Mouse (Mus musculus) MEL (cell line): Measurements from ENCODE around the gene Sptbn1. TPM values are rescaled to one million over a fixed set of nuclear protein-coding genes. Genes with fewer than 3 reads are reported as not detected.

Experiments
- DNase-seq: peaks from one replicate; pipeline ENCODE4 v3.0.0; 2011; ENCODE audit warnings: low read depth, low spot score
- H3K27ac ChIP-seq: 2 replicates; pipeline ENCODE4 v1.5.1; 2012; ENCODE audit warnings: low read depth, mild to moderate bottlenecking, control low read depth, low read length, moderate library complexity; ENCODE audit not compliant: control insufficient read depth
- H3K27me3 ChIP-seq, 2 experiments: fragments of 150-350 bp in 1 of 2; sonication (generic) in 1 of 2; 2 replicates each; pipeline ENCODE4 v1.6.1; 2012; ENCODE audit warnings: low read length in 2 of 2, mild to moderate bottlenecking in 2 of 2, improper control_type of control experiment in 1 of 2, moderate library complexity in 1 of 2; ENCODE audit not compliant: insufficient read depth in 2 of 2, control insufficient read depth in 1 of 2
- H3K36me3 ChIP-seq, 2 experiments: 2 replicates each; pipeline ENCODE4 v1.6.1; 2012 to 2014; ENCODE audit warnings: low read length in 2 of 2, improper control_type of control experiment in 1 of 2, inconsistent platforms in 1 of 2, mild to moderate bottlenecking in 1 of 2; ENCODE audit not compliant: insufficient read depth in 2 of 2, control insufficient read depth in 1 of 2
- H3K4me1 ChIP-seq, 2 experiments: fragments of 150-350 bp in 1 of 2; sonication (generic) in 1 of 2; 2 replicates each; pipeline ENCODE4 v1.6.1; 2012; ENCODE audit warnings: low read length in 2 of 2, improper control_type of control experiment in 1 of 2, mild to moderate bottlenecking in 1 of 2; ENCODE audit not compliant: insufficient read depth in 2 of 2, control insufficient read depth in 1 of 2
- H3K4me3 ChIP-seq, 2 experiments: fragments of 150-350 bp in 1 of 2; sonication (generic) in 1 of 2; 2 replicates each; pipeline ENCODE4 v1.5.1; 2012; ENCODE audit warnings: low read depth in 2 of 2, low read length in 2 of 2, mild to moderate bottlenecking in 2 of 2, moderate library complexity in 2 of 2, control low read depth in 1 of 2, improper control_type of control experiment in 1 of 2; ENCODE audit not compliant: control insufficient read depth in 1 of 2, insufficient read depth in 1 of 2
- H3K79me2 ChIP-seq: 2 replicates; pipeline ENCODE4 v1.6.1; 2012; ENCODE audit warnings: mild to moderate bottlenecking, low read length, moderate library complexity; ENCODE audit not compliant: control insufficient read depth, poor library complexity, insufficient read depth
- H3K9ac ChIP-seq: 2 replicates; pipeline ENCODE4 v1.6.1; 2012; ENCODE audit warnings: low read depth, mild to moderate bottlenecking, control low read depth, low read length, moderate library complexity; ENCODE audit not compliant: control insufficient read depth, poor library complexity, severe bottlenecking
- H3K9me3 ChIP-seq: fragments of 150-350 bp; sonication (generic); replicated peaks from 2 replicates; pipeline ENCODE4 v1.6.1; 2012; ENCODE audit warnings: mild to moderate bottlenecking, low read length, improper control_type of control experiment, moderate library complexity; ENCODE audit not compliant: insufficient read depth
- CTCF ChIP-seq, 3 experiments: IDR thresholded peaks in 2 of 3; conservative IDR thresholded peaks in 1 of 3; 2 replicates each; pipeline ENCODE4 v1.5.1; 2011 to 2012; ENCODE audit warnings: low read length in 3 of 3, low read depth in 2 of 3, mild to moderate bottlenecking in 2 of 3, improper control_type of control experiment in 1 of 3, inconsistent platforms in 1 of 3, mixed read lengths in 1 of 3, moderate library complexity in 1 of 3; ENCODE audit not compliant: control insufficient read depth in 1 of 3, insufficient read depth in 1 of 3, poor library complexity in 1 of 3, severe bottlenecking in 1 of 3
- E2F4 ChIP-seq: IDR thresholded peaks from 2 replicates; pipeline ENCODE4 v1.6.1; 2011; ENCODE audit warnings: low read depth, low read length, improper control_type of control experiment, borderline replicate concordance
- EP300 ChIP-seq, 2 experiments: IDR thresholded peaks; 2 replicates each; pipeline ENCODE4 v1.6.1; 2011; ENCODE audit warnings: improper control_type of control experiment in 2 of 2, low read length in 2 of 2, low read depth in 1 of 2, mild to moderate bottlenecking in 1 of 2
- GATA1 ChIP-seq: IDR thresholded peaks from 2 replicates; pipeline ENCODE4 v1.6.1; 2011; ENCODE audit warnings: low read depth, low read length, improper control_type of control experiment
- JUND ChIP-seq: IDR thresholded peaks from 2 replicates; pipeline ENCODE4 v1.6.1; 2011; ENCODE audit warnings: low read depth, mild to moderate bottlenecking, improper control_type of control experiment, low read length
- MAZ ChIP-seq: IDR thresholded peaks from 2 replicates; pipeline ENCODE4 v1.6.1; 2012; ENCODE audit warnings: low read depth, mild to moderate bottlenecking, inconsistent platforms, low read length, improper control_type of control experiment
- MYB ChIP-seq: IDR thresholded peaks from 2 replicates; pipeline ENCODE4 v1.6.1; 2011; ENCODE audit warnings: mild to moderate bottlenecking, low read depth, low read length, improper control_type of control experiment
- NRF1 ChIP-seq: IDR thresholded peaks from 2 replicates; pipeline ENCODE4 v1.6.1; 2014; ENCODE audit warnings: low read depth, mild to moderate bottlenecking, inconsistent platforms, low read length, improper control_type of control experiment, moderate library complexity; ENCODE audit not compliant: poor library complexity, insufficient read depth, severe bottlenecking
- POLR2A ChIP-seq, 2 experiments: IDR thresholded peaks; 2 replicates each; pipeline ENCODE4 v1.6.1; 2011 to 2012; ENCODE audit warnings: low read length in 2 of 2, mild to moderate bottlenecking in 2 of 2, control low read depth in 1 of 2, improper control_type of control experiment in 1 of 2, low read depth in 1 of 2, moderate library complexity in 1 of 2; ENCODE audit not compliant: control insufficient read depth in 1 of 2, insufficient read depth in 1 of 2, poor library complexity in 1 of 2
- POLR2AphosphoS2 ChIP-seq: IDR thresholded peaks from 2 replicates; pipeline ENCODE4 v1.6.1; 2011; ENCODE audit warnings: low read length, improper control_type of control experiment
- SIN3A ChIP-seq: IDR thresholded peaks from 2 replicates; pipeline ENCODE4 v1.6.1; 2012; ENCODE audit warnings: low read length, improper control_type of control experiment, inconsistent platforms
- SMC3 ChIP-seq: IDR thresholded peaks from 2 replicates; pipeline ENCODE4 v1.6.1; 2011; ENCODE audit warnings: low read depth, low read length, improper control_type of control experiment
- TAL1 ChIP-seq: IDR thresholded peaks from 2 replicates; pipeline ENCODE4 v1.6.1; 2012; ENCODE audit warnings: mild to moderate bottlenecking, inconsistent platforms, low read length, moderate library complexity, mixed read lengths
- TBP ChIP-seq: IDR thresholded peaks from 2 replicates; pipeline ENCODE4 v1.8.0; 2011; ENCODE audit warnings: low read depth, low read length, improper control_type of control experiment
- TCF12 ChIP-seq: IDR thresholded peaks from 2 replicates; pipeline ENCODE4 v1.6.1; 2014; ENCODE audit warnings: low read depth, mild to moderate bottlenecking, inconsistent platforms, low read length, improper control_type of control experiment, moderate library complexity
- USF1 ChIP-seq: IDR thresholded peaks from 2 replicates; pipeline ENCODE4 v1.6.1; 2014; ENCODE audit warnings: low read depth, mild to moderate bottlenecking, inconsistent platforms, low read length, improper control_type of control experiment, moderate library complexity
- USF2 ChIP-seq, 2 experiments: IDR thresholded peaks; 2 replicates each; pipeline ENCODE4 v1.6.1; 2011 to 2012; ENCODE audit warnings: improper control_type of control experiment in 2 of 2, low read length in 2 of 2, borderline replicate concordance in 1 of 2, inconsistent platforms in 1 of 2, low read depth in 1 of 2, mild to moderate bottlenecking in 1 of 2; ENCODE audit not compliant: insufficient read depth in 1 of 2
- polyA plus RNA-seq, 2 experiments: library from polyadenylated mRNA; stranded (reverse) in 1 of 2; unstranded in 1 of 2; fragments of >175 nt in 1 of 2; fragments of >200 nt in 1 of 2; gene quantifications; 2 replicates each; pipeline versions ENCODE4 v1.2.1 to v1.2.4; 2012; ENCODE audit warnings: low replicate concordance in 2 of 2, low read depth in 1 of 2; ENCODE audit not compliant: insufficient read length in 2 of 2, insufficient read depth in 1 of 2, missing spikeins in 1 of 2
- total RNA-seq: library from RNA; depleted of rRNA; stranded (reverse); fragments of 300-350 nt; gene quantifications from 2 replicates; pipeline ENCODE4 v1.2.3, GENCODE M21; 2012

Sptbn1 gene
- total and polyA plus RNA-seq, 3 experiments, result 14.6 to 20.2 TPM; not detected in 1

GRCm38 (mm10) chr11:30291155-30291554 lies 23.2 kb upstream of the Sptbn1 start (continued):
- no peak for TF ChIP-seq POLR2AphosphoS2
- TF ChIP-seq JUND, result 0 out of 2 replicates have a peak, but pooled peaks have one; percentile 64
- no peak for TF ChIP-seq POLR2A (IDR thresholded peaks at IDR 0.05; ENCODE audit: control insufficient read depth in 1 of 2, insufficient read depth in 1 of 2, low read depth in 1 of 2, low read length in 2 of 2, poor library complexity in 1 of 2)
- no peak for TF ChIP-seq USF2 (IDR thresholded peaks at IDR 0.05; ENCODE audit: borderline replicate concordance in 1 of 2, insufficient read depth in 1 of 2, low read depth in 1 of 2, low read length in 2 of 2)
- 0 out of 2 replicates have a peak, but pooled peaks have one; percentile 20 for TF ChIP-seq MAZ
- no peak for TF ChIP-seq USF1
- TF ChIP-seq SMC3, result no peak
- no peak for TF ChIP-seq E2F4
- TF ChIP-seq EP300 (IDR thresholded peaks at IDR 0.05; ENCODE audit: low read depth in 1 of 2, low read length in 2 of 2), result peak; percentile 66 to 84
- TF ChIP-seq MYB, result no peak
- no peak for TF ChIP-seq TBP
- TF ChIP-seq CTCF (IDR thresholded peaks at IDR 0.05 in 2 of 3, conservative IDR thresholded peaks at IDR 0.05 in 1 of 3; ENCODE audit: control insufficient read depth in 1 of 3, insufficient read depth in 1 of 3, low read depth in 2 of 3, low read length in 3 of 3, poor library complexity in 1 of 3, severe bottlenecking in 1 of 3), result no peak
- no peak for TF ChIP-seq GATA1
- TF ChIP-seq, all 39 proteins: peak for 8

DNA sequence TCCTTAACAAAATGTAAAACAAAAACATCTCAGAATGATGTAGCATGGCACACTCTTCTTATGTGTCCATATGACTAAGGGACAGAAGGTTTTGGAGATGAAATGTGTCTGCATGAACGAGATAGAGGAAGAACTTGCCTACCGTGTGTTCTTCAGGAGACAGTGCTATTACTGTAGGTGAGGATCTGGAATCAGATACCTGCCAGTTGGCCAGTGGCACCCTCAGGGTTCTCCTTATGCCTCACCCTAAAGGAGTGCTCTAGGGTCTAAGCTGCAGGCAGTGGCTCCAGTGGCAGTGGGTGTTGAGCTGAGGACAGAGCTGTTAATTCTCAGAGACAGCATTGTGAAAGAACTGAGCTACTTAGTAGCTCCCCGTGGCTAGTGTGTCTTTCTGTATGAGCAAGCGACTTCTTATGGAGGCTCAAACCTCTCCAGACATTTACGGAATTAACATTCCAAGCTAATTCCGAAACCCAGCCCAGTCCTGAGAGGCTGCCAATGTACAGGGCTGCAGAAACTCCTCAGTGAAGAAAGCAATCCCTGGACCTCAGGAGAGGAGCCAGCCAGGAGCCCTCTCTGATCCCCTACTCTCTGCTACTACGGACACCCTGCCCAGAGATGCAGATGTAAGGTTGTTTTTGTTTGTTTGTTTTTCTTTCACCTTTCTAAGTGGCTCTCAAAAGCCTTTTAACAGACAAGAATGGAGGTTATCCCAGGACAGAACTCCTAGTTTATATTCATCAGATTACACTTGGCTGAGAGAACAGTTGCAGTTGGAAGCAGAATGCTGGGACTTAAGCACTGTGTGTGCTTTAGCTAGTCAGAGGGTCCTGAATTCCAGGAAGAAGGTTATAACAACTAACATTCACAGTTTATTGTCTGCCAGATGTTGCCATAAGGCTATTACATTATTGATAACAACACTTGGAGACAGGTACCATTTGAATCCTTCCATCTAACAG lies 21.8 kb upstream of the Sptbn1 start:
- Histone ChIP-seq H3K9ac (no peak overlapping the region), H3K27ac (no peak overlapping the region), H3K4me1 (peaks cover 3 to 14% of the 10 kb centered on the region in 2 experiments; a peak in 3 of 4 replicates), H3K36me3 (peaks cover 0 to 13% of the 10 kb centered on the region in 2 experiments; a peak in 2 of 4 replicates), H3K4me3 (no peak overlapping the region), H3K27me3 (no peaks in the 10 kb centered on the region), H3K79me2 (no peaks in the 10 kb centered on the region), H3K9me3 (no peaks in the 10 kb centered on the region)
- TF ChIP-seq SIN3A, result no peak
- TF ChIP-seq TAL1, result peak; percentile 41
- TF ChIP-seq SMC3, result no peak
- TF ChIP-seq E2F4, result no peak
- no peak for TF ChIP-seq TCF12
- TF ChIP-seq NRF1, result no peak
- no peak for TF ChIP-seq POLR2A (IDR thresholded peaks at IDR 0.05; ENCODE audit: control insufficient read depth in 1 of 2, insufficient read depth in 1 of 2, low read depth in 1 of 2, low read length in 2 of 2, poor library complexity in 1 of 2)
- DNase-seq, result no peak
